Mouse (Mus musculus) MEL (cell line): Measurements from ENCODE around the gene Ddit4.

Experiments used
- CHD1 ChIP-seq: IDR thresholded peaks from 2 replicates; pipeline ENCODE4 v1.6.1; 2012; ENCODE audit warnings: low read depth, mild to moderate bottlenecking, inconsistent platforms, low read length, improper control_type of control experiment
- CTCF ChIP-seq, 3 experiments: IDR thresholded peaks in 2 of 3; conservative IDR thresholded peaks in 1 of 3; 2 replicates each; pipeline ENCODE4 v1.5.1; 2011 to 2012; ENCODE audit warnings: low read length in 3 of 3, low read depth in 2 of 3, mild to moderate bottlenecking in 2 of 3, improper control_type of control experiment in 1 of 3, inconsistent platforms in 1 of 3, mixed read lengths in 1 of 3, moderate library complexity in 1 of 3; ENCODE audit not compliant: control insufficient read depth in 1 of 3, insufficient read depth in 1 of 3, poor library complexity in 1 of 3, severe bottlenecking in 1 of 3
- KAT2A ChIP-seq: conservative IDR thresholded peaks from 2 replicates; pipeline ENCODE4 v1.6.1; 2012; ENCODE audit warnings: low read depth, low read length, improper control_type of control experiment, inconsistent platforms
- MXI1 ChIP-seq: IDR thresholded peaks from 2 replicates; pipeline ENCODE4 v1.6.1; 2011; ENCODE audit warnings: mild to moderate bottlenecking, low read depth, low read length, improper control_type of control experiment
- POLR2A ChIP-seq, 2 experiments: IDR thresholded peaks; 2 replicates each; pipeline ENCODE4 v1.6.1; 2011 to 2012; ENCODE audit warnings: low read length in 2 of 2, mild to moderate bottlenecking in 2 of 2, control low read depth in 1 of 2, improper control_type of control experiment in 1 of 2, low read depth in 1 of 2, moderate library complexity in 1 of 2; ENCODE audit not compliant: control insufficient read depth in 1 of 2, insufficient read depth in 1 of 2, poor library complexity in 1 of 2

DNA sequence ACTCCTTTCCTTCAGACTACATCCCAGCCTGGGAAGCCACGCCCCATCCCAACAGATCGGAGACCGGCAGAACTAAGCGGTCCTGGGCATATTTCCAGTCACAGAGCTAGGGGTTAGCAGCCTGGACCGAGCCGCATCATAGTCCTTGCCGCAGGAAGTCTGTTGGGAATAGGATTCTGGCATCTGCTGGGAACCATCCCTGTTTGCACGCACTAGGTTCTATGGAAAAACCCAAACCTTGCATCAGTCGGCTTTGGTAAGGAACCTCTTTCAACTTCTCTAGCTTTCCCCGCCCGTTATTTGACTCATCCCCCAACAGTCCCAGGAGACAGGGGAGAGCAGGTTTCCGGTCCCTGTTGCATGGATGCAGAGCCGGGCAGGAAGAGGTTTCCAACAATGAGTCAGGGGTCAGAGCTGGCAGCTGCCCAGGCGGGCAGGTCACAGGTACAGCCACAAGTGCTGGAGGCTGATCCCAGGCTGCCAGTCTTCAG, 42.2 kb downstream of the Ddit4 start:
- TF ChIP-seq POLR2A (IDR thresholded peaks at IDR 0.05; ENCODE audit: control insufficient read depth in 1 of 2, insufficient read depth in 1 of 2, low read depth in 1 of 2, low read length in 2 of 2, poor library complexity in 1 of 2) (no peak), MXI1 (no peak), KAT2A (no peak), CTCF (IDR thresholded peaks at IDR 0.05 in 2 of 3, conservative IDR thresholded peaks at IDR 0.05 in 1 of 3; ENCODE audit: control insufficient read depth in 1 of 3, insufficient read depth in 1 of 3, low read depth in 2 of 3, low read length in 3 of 3, poor library complexity in 1 of 3, severe bottlenecking in 1 of 3) (no peak), CHD1 (no peak)
